Mouse (Mus musculus) liver, embryonic 14.5 days (tissue): ENCODE measurements around the gene Nynrin. TPM values are rescaled to one million over a fixed set of nuclear protein-coding genes. Genes with fewer than 3 reads are reported as not detected.
A peak's percentile ranks its signal among the peaks of the same experiment; 100 is the strongest.

Source experiments
- ATAC-seq: fragments of 200-750 bp; cut with Nextera tagmentation; 2 replicates; pipeline ENCODE4 v1.8.0; 2017; ENCODE audit warnings: moderate number of reproducible peaks, mild to moderate bottlenecking, moderate library complexity; ENCODE audit not compliant: insufficient read depth
- DNase-seq, 3 experiments: peaks; one replicate each; pipeline ENCODE4 v3.0.0-alpha.2; 2012 to 2013; ENCODE audit warnings: low read depth in 3 of 3, low spot score in 3 of 3
- H3K27ac ChIP-seq: fragments of 300-500 bp; sonication (generic); 2 replicates; pipeline ENCODE4 v1.5.1; 2014; ENCODE audit warnings: moderate library complexity, mild to moderate bottlenecking, control low read depth, inconsistent platforms
- H3K27me3 ChIP-seq: fragments of 300-500 bp; sonication (generic); 2 replicates; pipeline ENCODE4 v1.6.1; 2014; ENCODE audit warnings: mild to moderate bottlenecking, low read length, moderate library complexity; ENCODE audit not compliant: control insufficient read depth, insufficient read depth
- H3K36me3 ChIP-seq: fragments of 300-500 bp; sonication (generic); replicated peaks from 2 replicates; pipeline ENCODE4 v1.6.1; 2014; ENCODE audit warnings: low read depth; ENCODE audit not compliant: control insufficient read depth, insufficient read depth
- H3K4me1 ChIP-seq, 2 experiments: fragments of 200-500 bp in 1 of 2; fragments of 300-500 bp in 1 of 2; sonication (generic) in 1 of 2; replicated peaks; 2 replicates each; pipeline ENCODE4 v1.6.1; 2012 to 2014; ENCODE audit warnings: antibody characterized with exemption in 1 of 2, inconsistent platforms in 1 of 2, low read length in 1 of 2; ENCODE audit not compliant: control insufficient read depth in 2 of 2, insufficient read depth in 2 of 2
- H3K4me2 ChIP-seq: fragments of 300-500 bp; sonication (generic); 2 replicates; pipeline ENCODE4 v1.6.1; 2014; ENCODE audit warnings: low read depth, mild to moderate bottlenecking, control low read depth, moderate library complexity
- H3K4me3 ChIP-seq, 2 experiments: fragments of 200-500 bp in 1 of 2; fragments of 300-500 bp in 1 of 2; sonication (generic) in 1 of 2; 2 replicates each; pipeline ENCODE4 v1.5.1; 2012 to 2014; ENCODE audit warnings: low read depth in 2 of 2, low read length in 2 of 2, mild to moderate bottlenecking in 2 of 2, control low read depth in 1 of 2, inconsistent platforms in 1 of 2, moderate library complexity in 1 of 2; ENCODE audit not compliant: insufficient read depth in 1 of 2
- H3K9ac ChIP-seq: fragments of 300-500 bp; sonication (generic); replicated peaks from 2 replicates; pipeline ENCODE4 v1.6.1; 2014; ENCODE audit warnings: mild to moderate bottlenecking, control low read depth, moderate library complexity
- H3K9me3 ChIP-seq: fragments of 300-500 bp; sonication (generic); 2 replicates; pipeline ENCODE4 v1.6.1; 2016; ENCODE audit warnings: low read length, mixed read lengths; ENCODE audit not compliant: control insufficient read depth
- CTCF ChIP-seq: IDR thresholded peaks from 2 replicates; pipeline ENCODE4 v1.5.1; 2016; ENCODE audit warnings: antibody characterized with exemption, low read depth, control low read depth
- EP300 ChIP-seq: IDR thresholded peaks from 2 replicates; pipeline ENCODE4 v1.6.1; 2016; ENCODE audit warnings: antibody characterized with exemption, low read depth
- WGBS: fragments of 180-500 bp; shearing (Covaris S2); extraction: QIAGEN DNeasy Blood & Tissue Kit; methylation state at CpG from one replicate; pipeline ENCODE4 v1.1.7; 2014; ENCODE audit not compliant: insufficient replicate concordance; 5-methylcytosine and 5-hydroxymethylcytosine counted together
- polyA plus RNA-seq, 2 experiments: library from polyadenylated mRNA; depleted of rRNA in 1 of 2; stranded (reverse) in 1 of 2; unstranded in 1 of 2; fragments of >200 nt; fragmentation: Nextera tagmentation in 1 of 2; extraction: Ambion mirVana in 1 of 2; gene quantifications; 2 replicates each; pipeline versions ENCODE4 v1.2.1 to v1.2.3; 2012 to 2014

Nynrin gene
- polyA plus RNA-seq, 2 experiments: 1.4 to 1.7 TPM

GRCm38 (mm10) chr14:55825216-55826051 lies 28.4 kb upstream of the Nynrin start:
- no peaks in the 10 kb centered on the region for H3K36me3 ChIP-seq
- no peak for DNase-seq
- H3K27me3 ChIP-seq: peaks cover 53% of the 10 kb centered on the region
- H3K4me3 ChIP-seq: peak overlapping the region; percentile 10 to 30; a peak in 3 of 4 replicates
- H3K9me3 ChIP-seq: no peaks in the 10 kb centered on the region
- H3K27ac ChIP-seq: no peak overlapping the region
- peaks cover 0 to 3% of the 10 kb centered on the region in 2 experiments; a peak in 2 of 4 replicates for H3K4me1 ChIP-seq
- WGBS: 2% methylated on average over 23 of the region's 37 CpGs
- no peak for ATAC-seq
- peak overlapping the region; percentile 5; the same call in 1 of the 2 replicates for H3K9ac ChIP-seq
- TF ChIP-seq CTCF (peak; percentile 14; the same call in 1 of the 2 replicates), EP300 (no peak)
- peak overlapping the region; percentile 20; the same call in 1 of the 2 replicates for H3K4me2 ChIP-seq

- H3K4me3 ChIP-seq: no peak overlapping the region; a peak in 1 of 4 replicates
- no peak for TF ChIP-seq CTCF
- no peak for TF ChIP-seq EP300
- peaks cover 0 to 3% of the 10 kb centered on the region in 2 experiments; a peak in 2 of 4 replicates for H3K4me1 ChIP-seq
Measured at GRCm38 (mm10) chr14:55826142-55826541, 27.7 kb upstream of the Nynrin start.

DNA sequence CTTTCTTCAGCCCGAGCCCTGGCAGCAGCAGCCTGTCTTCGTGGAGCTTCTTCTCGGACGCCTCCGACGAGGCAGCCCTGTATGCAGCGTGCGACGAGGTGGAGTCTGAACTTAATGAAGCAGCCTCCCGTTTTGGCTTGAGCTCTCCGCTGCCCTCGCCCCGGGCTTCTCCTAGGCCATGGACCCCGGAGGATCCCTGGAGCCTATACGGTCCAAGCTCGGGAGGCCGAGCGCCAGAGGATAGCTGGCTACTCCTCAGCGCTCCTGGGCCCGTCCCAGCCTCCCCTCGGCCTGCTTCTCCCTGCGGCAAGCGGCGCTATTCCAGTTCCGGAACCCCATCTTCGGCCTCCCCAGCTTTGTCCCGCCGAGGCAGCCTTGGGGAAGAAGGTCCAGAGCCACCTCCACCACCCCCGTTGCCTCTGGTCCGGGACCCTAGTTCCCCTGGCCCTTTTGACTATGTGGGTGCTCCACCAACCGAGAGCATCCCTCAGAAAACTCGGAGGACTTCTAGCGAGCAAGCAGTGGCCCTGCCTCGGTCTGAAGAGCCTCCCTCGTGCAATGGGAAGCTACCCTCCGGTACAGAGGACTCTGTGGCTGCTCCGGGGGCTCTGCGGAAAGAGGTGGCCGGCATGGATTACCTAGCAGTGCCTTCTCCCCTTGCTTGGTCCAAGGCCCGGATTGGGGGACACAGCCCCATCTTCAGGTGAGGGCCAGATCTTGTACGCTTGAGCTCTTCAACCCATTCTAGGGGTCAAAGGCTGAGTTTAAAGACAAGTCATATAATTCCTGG lies 27.1 kb upstream of the Nynrin start:
- DNase-seq (no peak), ATAC-seq (no peak)
- Histone ChIP-seq H3K27ac (no peak overlapping the region), H3K4me3 (no peak overlapping the region), H3K4me2 (no peak overlapping the region), H3K9me3 (no peaks in the 10 kb centered on the region), H3K36me3 (no peaks in the 10 kb centered on the region), H3K4me1 (peaks cover 0 to 3% of the 10 kb centered on the region in 2 experiments; a peak in 2 of 4 replicates), H3K27me3 (peaks cover 53% of the 10 kb centered on the region), H3K9ac (no peak overlapping the region)
- 19% methylated on average over 41 of the region's 41 CpGs for WGBS
- TF ChIP-seq CTCF (no peak), EP300 (no peak)

More at GRCm38 (mm10) chr14:55826142-55826541, 27.7 kb upstream of the Nynrin start:
- no peak overlapping the region for H3K9ac ChIP-seq
- no peaks in the 10 kb centered on the region for H3K36me3 ChIP-seq
- no peaks in the 10 kb centered on the region for H3K9me3 ChIP-seq
- H3K27me3 ChIP-seq: peaks cover 53% of the 10 kb centered on the region
- H3K27ac ChIP-seq: no peak overlapping the region
- H3K4me2 ChIP-seq: no peak overlapping the region
- DNase-seq: no peak
- WGBS: 7% methylated on average over 15 of the region's 15 CpGs
- no peak for ATAC-seq

GRCm38 (mm10) chr14:55828716-55829263 lies 25.0 kb upstream of the Nynrin start:
- Histone ChIP-seq H3K9ac (no peak overlapping the region), H3K36me3 (no peaks in the 10 kb centered on the region), H3K4me2 (no peak overlapping the region), H3K27ac (no peak overlapping the region), H3K4me3 (no peak overlapping the region), H3K27me3 (peaks cover 40% of the 10 kb centered on the region), H3K4me1 (no peaks in the 10 kb centered on the region; a peak in 1 of 4 replicates), H3K9me3 (no peaks in the 10 kb centered on the region)
- 35% methylated on average over 3 of the region's 3 CpGs for WGBS
- TF ChIP-seq CTCF (no peak), EP300 (no peak)
- no peak for ATAC-seq
- DNase-seq: no peak

DNA sequence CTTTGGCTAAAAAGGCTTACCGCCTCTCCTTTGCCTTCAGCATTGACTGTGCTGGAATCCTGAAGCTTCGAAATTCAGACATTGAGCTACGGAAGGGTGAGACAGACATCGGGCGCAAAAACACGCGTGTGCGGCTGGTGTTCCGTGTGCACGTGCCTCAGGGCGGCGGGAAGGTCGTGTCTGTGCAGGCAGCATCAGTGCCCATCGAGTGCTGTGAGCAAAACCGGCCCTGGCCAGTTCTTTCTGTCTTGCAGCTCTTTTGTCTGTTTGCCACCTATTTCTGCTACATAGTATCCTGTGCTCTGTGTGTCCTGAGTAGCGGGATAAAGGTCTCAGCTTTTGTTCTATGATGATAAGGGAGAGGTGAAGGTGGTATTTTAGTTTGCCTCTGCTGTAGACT lies 24.0 kb upstream of the Nynrin start:
- ATAC-seq: no peak
- Histone ChIP-seq H3K9me3 (no peaks in the 10 kb centered on the region), H3K4me1 (no peaks in the 10 kb centered on the region), H3K4me3 (no peak overlapping the region), H3K27me3 (peaks cover 29% of the 10 kb centered on the region), H3K9ac (no peak overlapping the region), H3K36me3 (no peaks in the 10 kb centered on the region), H3K4me2 (no peak overlapping the region), H3K27ac (no peak overlapping the region)
- no peak for DNase-seq
- WGBS: 79% methylated on average over 16 of the region's 16 CpGs
- TF ChIP-seq CTCF: no peak
- TF ChIP-seq EP300: no peak
